Mouse (Mus musculus) spleen, adult 2 months (tissue): Measurements from ENCODE around the gene Abhd12b.

ENCODE experiments used
- CTCF ChIP-seq: fragments of 200-500 bp; IDR thresholded peaks from 2 replicates; pipeline ENCODE4 v1.5.1; 2011; ENCODE audit warnings: mild to moderate bottlenecking, inconsistent platforms; ENCODE audit not compliant: insufficient read depth, insufficient read length, insufficient replicate concordance; ENCODE audit errors: extremely low read depth
- POLR2A ChIP-seq: fragments of 200-500 bp; IDR thresholded peaks from 2 replicates; pipeline ENCODE4 v1.6.1; 2011; ENCODE audit warnings: low read depth, low read length, inconsistent platforms

DNA sequence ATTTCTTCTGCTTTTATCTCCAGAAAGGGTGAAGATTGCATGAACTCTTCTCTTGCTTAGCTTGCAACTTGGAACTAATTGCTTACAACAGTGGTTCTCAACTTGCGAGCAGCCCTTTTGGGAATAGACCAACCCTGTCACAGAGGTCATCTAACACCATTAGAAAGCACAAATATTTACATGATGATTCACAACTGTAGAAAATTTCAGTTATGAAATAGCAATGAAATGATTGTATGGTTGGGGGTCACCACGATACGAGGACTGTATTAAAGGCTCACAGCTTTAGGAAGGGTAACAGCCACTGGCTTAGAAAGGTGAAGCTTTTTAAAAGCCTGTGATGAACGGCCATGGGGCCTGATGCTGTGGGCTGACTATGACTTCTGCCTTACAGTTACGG is 7.1 kb downstream of the Abhd12b start:
- TF ChIP-seq CTCF (no peak), POLR2A (no peak)
